Mouse (Mus musculus) thymus, adult 2 months (tissue): ENCODE data around the gene Cadm3.

Experiments used
- CTCF ChIP-seq: fragments of 200-500 bp; IDR thresholded peaks from 2 replicates; pipeline ENCODE4 v1.5.1; 2012; ENCODE audit warnings: mild to moderate bottlenecking, control low read depth, low read length, moderate library complexity, borderline replicate concordance; ENCODE audit not compliant: control insufficient read depth, poor library complexity, insufficient read depth; ENCODE audit errors: extremely low read depth
- POLR2A ChIP-seq: fragments of 200-500 bp; IDR thresholded peaks from 2 replicates; pipeline ENCODE4 v1.6.1; 2012; ENCODE audit warnings: mild to moderate bottlenecking, low read length, control low read depth, moderate library complexity; ENCODE audit not compliant: control insufficient read depth, poor library complexity, insufficient read depth; ENCODE audit errors: extremely low read depth

DNA sequence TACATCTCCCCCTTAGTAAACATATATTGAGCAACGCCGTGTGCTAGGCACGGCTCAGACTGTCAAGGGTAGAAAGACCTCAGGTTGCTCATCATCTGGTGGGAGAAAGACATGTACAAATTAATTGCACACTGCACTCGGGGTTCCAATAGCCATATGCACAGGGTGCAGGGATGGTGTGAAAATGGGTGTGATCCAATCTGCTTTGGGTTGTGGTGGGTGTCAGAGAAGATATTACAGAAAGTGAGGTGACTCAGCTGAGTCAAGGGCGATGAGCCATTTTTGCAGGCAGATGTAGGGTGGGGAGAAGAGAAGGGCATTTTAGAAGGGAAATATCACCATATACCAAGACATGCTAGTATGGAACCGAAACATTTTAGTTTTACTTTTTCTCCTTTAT, 13.9 kb upstream of the Cadm3 start:
- no peak for TF ChIP-seq CTCF
- no peak for TF ChIP-seq POLR2A
